Mouse (Mus musculus) forebrain, embryonic 12.5 days (tissue): ENCODE measurements around the gene BC017158. TPM values are rescaled to one million over a fixed set of nuclear protein-coding genes. Genes with fewer than 3 reads are reported as not detected.

Experiments
- ATAC-seq: fragments of 200-750 bp; cut with Nextera tagmentation; 2 replicates; pipeline ENCODE4 v1.8.0; 2017; ENCODE audit warnings: moderate TSS enrichment; ENCODE audit not compliant: low FRiP score
- H3K27ac ChIP-seq: fragments of 300-500 bp; sonication (generic); 2 replicates; pipeline ENCODE4 v1.5.1; 2016; ENCODE audit warnings: mild to moderate bottlenecking
- H3K27me3 ChIP-seq: fragments of 300-500 bp; sonication (generic); 2 replicates; pipeline ENCODE4 v1.6.1; 2016; ENCODE audit warnings: mild to moderate bottlenecking
- H3K36me3 ChIP-seq: fragments of 300-500 bp; sonication (generic); replicated peaks from 2 replicates; pipeline ENCODE4 v1.6.1; 2016; ENCODE audit warnings: mild to moderate bottlenecking
- H3K4me1 ChIP-seq: fragments of 300-500 bp; sonication (generic); 2 replicates; pipeline ENCODE4 v1.6.1; 2016
- H3K4me2 ChIP-seq: fragments of 300-500 bp; sonication (generic); 2 replicates; pipeline ENCODE4 v1.6.1; 2016; ENCODE audit warnings: mild to moderate bottlenecking, moderate library complexity
- H3K4me3 ChIP-seq: fragments of 300-500 bp; sonication (generic); replicated peaks from 2 replicates; pipeline ENCODE4 v1.5.1; 2016; ENCODE audit warnings: mild to moderate bottlenecking
- H3K9ac ChIP-seq: fragments of 300-500 bp; sonication (generic); 2 replicates; pipeline ENCODE4 v1.6.1; 2016; ENCODE audit warnings: mild to moderate bottlenecking
- H3K9me3 ChIP-seq: fragments of 300-500 bp; sonication (generic); 2 replicates; pipeline ENCODE4 v1.6.1; 2016
- WGBS: fragments of 180-500 bp; shearing (Covaris S2); methylation state at CpG from one replicate; pipeline ENCODE4 v1.1.7; 2016; 5-methylcytosine and 5-hydroxymethylcytosine counted together
- microRNA-seq: library from miRNA; unstranded; fragments of <30 nt; microRNA quantifications from one replicate; pipeline ENCODE4, GENCODE M21; 2017
- polyA plus RNA-seq: library from polyadenylated mRNA; unstranded; fragments of >200 nt; fragmentation: Nextera tagmentation; extraction: Ambion mirVana; gene quantifications from 2 replicates; pipeline ENCODE4 v1.2.1, GENCODE M21; 2016

The BC017158 gene
- polyA plus RNA-seq, 1 experiment from 2014 or later = 17.3 TPM

DNA sequence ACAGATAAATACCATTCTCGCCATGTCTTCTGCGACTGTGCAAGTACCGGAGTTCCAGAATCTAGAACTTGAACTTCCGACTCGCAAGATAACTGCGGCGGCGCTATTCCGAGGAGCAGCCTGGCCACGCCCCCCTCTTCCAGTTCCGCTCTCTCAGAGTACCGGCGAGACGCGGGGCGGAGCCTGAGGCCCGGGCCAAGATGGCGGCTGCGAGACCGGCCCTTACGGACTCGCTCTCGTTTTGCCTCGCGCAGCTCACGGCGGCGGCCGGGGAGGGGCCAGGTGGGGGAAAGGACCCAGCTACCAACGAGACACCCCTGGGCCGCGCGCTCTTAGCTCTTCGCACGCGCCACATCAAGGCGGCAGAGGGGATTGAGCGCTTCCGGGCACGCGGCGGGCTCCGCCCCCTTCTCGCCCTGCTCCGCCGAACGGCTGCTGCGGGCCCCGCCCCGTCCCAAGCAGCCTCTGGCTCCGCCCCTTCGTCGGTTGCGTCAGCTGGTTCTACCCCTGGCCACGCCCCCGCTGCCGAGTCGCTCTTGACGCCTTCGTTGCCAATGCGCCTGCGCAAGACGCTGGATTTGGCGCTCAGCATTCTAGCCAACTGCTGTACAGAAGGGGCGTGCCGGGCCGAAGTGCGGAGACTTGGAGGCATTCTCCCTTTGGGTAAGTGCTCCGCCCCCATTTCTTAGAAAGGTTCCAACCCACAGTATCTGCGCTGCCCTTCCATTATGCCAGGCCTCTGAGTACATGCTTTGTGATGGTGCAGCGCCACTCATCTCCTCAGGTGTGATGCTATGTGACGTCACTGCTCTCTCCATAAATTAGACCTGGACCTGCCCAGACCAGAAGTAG lies 59.8 kb downstream of the BC017158 start, which contains the start of gene 9130023H24Rik:
Gene 9130023H24Rik, minus strand, starts transcription at position 105 of the 852 bp plus-strand sequence.
- Histone ChIP-seq H3K27me3 (no peaks in the 10 kb centered on the region), H3K4me1 (peaks cover 18% of the 10 kb centered on the region), H3K9ac (peak within 1 kb of the TSS; percentile 69), H3K9me3 (no peaks in the 10 kb centered on the region), H3K27ac (peak within 1 kb of the TSS; percentile 95), H3K36me3 (peaks cover 39% of the 10 kb centered on the region), H3K4me2 (peak within 1 kb of the TSS; percentile 80), H3K4me3 (peak within 1 kb of the TSS; percentile 60)
- under 1% methylated on average over 62 of the region's 72 CpGs for WGBS
- ATAC-seq = peak; percentile 91

DNA sequence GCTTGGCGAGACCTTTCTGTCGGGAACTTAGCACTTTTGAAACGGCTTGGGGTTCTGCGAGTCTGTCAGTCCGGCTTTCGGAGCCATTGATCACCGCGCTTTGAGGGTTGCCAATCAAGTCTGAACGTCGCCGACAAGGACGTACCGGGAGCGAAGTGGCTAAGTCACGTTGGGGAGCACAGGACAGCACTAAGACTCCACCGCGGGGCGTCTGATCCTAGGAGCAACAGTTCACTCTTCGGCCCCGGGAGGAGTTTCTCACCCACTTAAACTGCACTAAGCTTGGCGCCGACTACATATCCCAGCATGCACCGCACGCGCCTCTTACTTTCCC lies 60.4 kb downstream of the BC017158 start:
- no peak; the same call in 1 of the 2 replicates for ATAC-seq
- Histone ChIP-seq H3K4me1 (peaks cover 18% of the 10 kb centered on the region), H3K9me3 (no peaks in the 10 kb centered on the region), H3K9ac (peak overlapping the region; percentile 69), H3K27me3 (no peaks in the 10 kb centered on the region), H3K4me3 (peak overlapping the region; percentile 60), H3K36me3 (peaks cover 33% of the 10 kb centered on the region), H3K27ac (peak overlapping the region; percentile 95), H3K4me2 (peak overlapping the region; percentile 80)
- under 1% methylated on average over 25 of the region's 25 CpGs for WGBS

DNA sequence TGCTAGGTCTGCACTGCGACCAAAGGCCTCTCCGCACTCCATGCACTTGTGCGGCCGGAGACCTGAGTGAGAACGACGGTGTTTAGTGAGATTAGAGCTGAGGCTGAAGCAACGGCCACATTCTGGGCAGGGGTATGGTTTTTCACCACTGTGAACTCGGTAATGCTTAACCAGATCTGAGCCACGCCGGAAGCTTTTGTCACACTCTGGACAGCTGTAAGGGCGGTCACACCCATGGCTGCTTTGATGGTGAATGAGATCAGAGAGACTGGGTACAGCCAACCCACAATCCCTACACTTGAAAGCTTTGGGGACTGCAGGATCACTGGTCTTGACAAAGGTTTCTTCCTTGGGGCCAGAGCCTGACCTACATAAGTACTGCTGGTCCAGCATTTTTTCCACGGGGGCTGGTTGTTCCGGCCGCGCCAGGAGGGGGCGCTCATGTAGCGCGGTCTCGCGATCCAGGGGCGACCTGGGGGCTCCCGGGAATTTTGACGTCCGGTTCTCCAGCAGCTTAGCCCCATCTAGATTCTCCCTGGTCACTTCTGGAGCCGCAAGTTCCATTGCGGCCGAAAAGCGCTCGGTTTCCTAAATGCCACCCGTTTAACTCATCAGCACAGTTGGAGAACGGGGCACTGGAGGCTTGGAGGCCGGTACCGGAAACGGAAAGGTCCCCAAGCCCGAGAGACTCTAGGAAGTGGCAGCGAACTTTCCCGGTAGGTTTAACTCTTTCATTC lies 60.9 kb downstream of the BC017158 start, which contains the start of gene Armc5:
Gene Armc5, plus strand, starts transcription at position 487 of the 737 bp plus-strand sequence.
- ATAC-seq = peak; percentile 34; the same call in 1 of the 2 replicates

DNA sequence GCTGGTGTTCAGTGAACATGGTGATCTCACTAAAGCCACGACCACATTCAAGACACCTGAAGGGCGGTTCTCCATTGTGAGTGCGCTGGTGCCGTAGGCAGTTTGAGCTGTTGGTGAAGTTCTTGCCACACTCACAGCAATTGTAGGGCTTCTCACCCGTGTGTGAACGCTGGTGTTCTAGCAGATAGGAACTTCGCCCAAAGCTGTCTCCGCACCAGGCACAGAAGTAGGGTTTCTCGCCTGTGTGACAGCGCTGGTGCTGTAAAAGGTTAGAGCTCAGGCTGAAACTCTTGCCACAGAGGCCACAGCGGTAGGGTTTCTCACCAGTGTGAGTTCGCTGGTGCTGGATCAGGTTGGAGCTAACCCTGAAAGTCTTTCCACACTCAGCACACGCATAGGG lies 61.5 kb downstream of the BC017158 start:
- 94% methylated on average over 13 of the region's 13 CpGs for WGBS
- Histone ChIP-seq H3K4me3 (peak overlapping the region; percentile 60), H3K4me2 (peak overlapping the region; percentile 80; the same call in 1 of the 2 replicates), H3K9ac (no peak overlapping the region), H3K36me3 (peaks cover 22% of the 10 kb centered on the region), H3K27me3 (no peaks in the 10 kb centered on the region), H3K4me1 (peaks cover 18% of the 10 kb centered on the region), H3K27ac (no peak overlapping the region), H3K9me3 (no peaks in the 10 kb centered on the region)
- ATAC-seq = no peak

More for the DNA sequence above, 60.9 kb downstream of the BC017158 start, which contains the start of gene Armc5:
- Histone ChIP-seq H3K36me3 (peaks cover 27% of the 10 kb centered on the region), H3K4me3 (peak within 1 kb of the TSS; percentile 60), H3K9ac (peak within 1 kb of the TSS; percentile 69), H3K27ac (peak within 1 kb of the TSS; percentile 95), H3K9me3 (no peaks in the 10 kb centered on the region), H3K4me1 (peaks cover 18% of the 10 kb centered on the region), H3K27me3 (no peaks in the 10 kb centered on the region), H3K4me2 (peak within 1 kb of the TSS; percentile 80)
- 26% methylated on average over 37 of the region's 37 CpGs for WGBS

DNA sequence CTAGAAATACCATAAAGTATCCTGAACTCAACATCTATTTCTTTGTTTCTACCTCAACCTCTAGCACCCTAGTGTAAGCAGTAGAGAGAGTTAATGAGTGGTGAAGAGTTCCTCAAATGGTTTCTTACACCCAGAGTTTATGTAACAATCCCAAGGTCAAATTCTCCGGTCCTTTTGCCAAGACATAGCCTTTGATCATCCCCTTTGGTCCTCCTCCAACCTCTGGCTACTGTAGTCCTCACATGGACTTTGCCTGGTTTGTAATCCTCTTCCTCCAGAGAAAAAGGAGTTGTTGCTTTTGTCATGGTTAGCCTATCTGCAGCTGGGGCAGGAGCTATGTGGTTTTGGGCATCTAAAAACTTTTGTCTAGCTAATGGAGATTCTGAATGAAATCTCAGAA lies 62.5 kb downstream of the BC017158 start:
- Histone ChIP-seq H3K27me3 (no peaks in the 10 kb centered on the region), H3K27ac (no peak overlapping the region), H3K4me1 (peaks cover 18% of the 10 kb centered on the region), H3K4me2 (no peak overlapping the region), H3K36me3 (peaks cover 14% of the 10 kb centered on the region), H3K9me3 (no peaks in the 10 kb centered on the region), H3K4me3 (no peak overlapping the region), H3K9ac (no peak overlapping the region)
- no peak for ATAC-seq
- 92% methylated on average over 1 of the region's 1 CpGs for WGBS

DNA sequence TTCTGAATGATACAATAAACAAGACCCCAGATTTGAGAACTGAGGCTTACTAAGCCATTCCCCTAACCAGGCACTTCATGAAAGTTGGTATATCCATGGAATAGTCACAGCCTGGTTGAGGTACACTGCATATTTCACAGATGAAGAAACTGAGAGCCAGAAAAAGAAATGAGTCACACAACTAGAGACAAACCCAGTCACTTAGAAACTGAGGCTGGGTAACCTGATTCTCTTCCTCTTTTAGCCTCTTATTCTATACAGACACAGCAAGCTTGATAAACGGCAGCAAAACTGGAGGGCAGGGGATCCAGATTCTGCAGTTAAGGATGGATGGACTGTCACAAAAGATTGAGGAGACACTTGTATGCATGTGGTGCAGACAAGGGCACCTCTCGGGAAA lies 63.2 kb downstream of the BC017158 start:
- no peaks in the 10 kb centered on the region for H3K27me3 ChIP-seq
- H3K9ac ChIP-seq = no peak overlapping the region
- no peak overlapping the region for H3K4me3 ChIP-seq
- H3K4me1 ChIP-seq = peaks cover 18% of the 10 kb centered on the region
- 87% methylated on average over 2 of the region's 2 CpGs for WGBS
- no peak overlapping the region for H3K4me2 ChIP-seq
- 0 out of 2 replicates have a peak, but pooled peaks cover 7% of the 10 kb centered on the region for H3K36me3 ChIP-seq
- H3K9me3 ChIP-seq = no peaks in the 10 kb centered on the region
- H3K27ac ChIP-seq = no peak overlapping the region
- ATAC-seq = no peak

DNA sequence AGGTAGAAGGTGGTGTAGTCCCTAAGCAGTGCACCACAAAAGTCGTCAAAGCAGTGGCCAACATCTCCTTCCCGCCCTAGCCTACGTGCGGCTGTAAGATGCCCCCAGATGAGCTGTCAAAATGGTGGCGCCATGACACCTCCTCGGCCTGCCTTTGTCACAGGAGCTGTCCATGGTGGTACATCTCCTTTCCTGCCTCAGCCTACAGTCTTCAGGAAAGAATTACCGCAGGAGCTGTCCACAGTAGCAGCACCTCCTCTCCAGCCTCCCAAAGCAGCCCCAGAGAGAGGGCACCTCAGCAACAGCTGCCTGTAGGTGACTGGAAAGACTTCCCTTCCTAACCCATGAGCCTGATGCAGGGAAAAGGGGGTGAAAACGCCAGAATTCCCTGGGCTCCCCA lies 66.2 kb downstream of the BC017158 start:
- Histone ChIP-seq H3K9ac (no peak overlapping the region), H3K4me2 (no peak overlapping the region), H3K4me3 (no peak overlapping the region), H3K36me3 (0 out of 2 replicates have a peak, but pooled peaks cover 6% of the 10 kb centered on the region), H3K27ac (no peak overlapping the region), H3K9me3 (no peaks in the 10 kb centered on the region), H3K4me1 (peaks cover 4% of the 10 kb centered on the region), H3K27me3 (no peaks in the 10 kb centered on the region)
- WGBS = 45% methylated on average over 8 of the region's 8 CpGs
- no peak for ATAC-seq

Small RNA genes within 50 kb of the gene (microRNA-seq; reads per million reads assigned to microRNA genes)
- not detected for gene Mir3103

Other genes starting within 250 kb of the BC017158 start
- 0.54 TPM in 2 replicates for gene Itgam, start 235.5 kb downstream of the BC017158 start, polyA plus RNA-seq
- gene Gm49368, start 235.5 kb downstream of the BC017158 start, polyA plus RNA-seq = not detected in 2 replicates
- 0.23 TPM in 1 of 2 replicates, not detected in the other for gene Itgax, start 168.6 kb downstream of the BC017158 start, polyA plus RNA-seq
- not detected in 2 replicates for gene Itgad, start 143.8 kb downstream of the BC017158 start, polyA plus RNA-seq
- 0.29 TPM in 1 of 2 replicates, not detected in the other for gene Cox6a2, start 91.8 kb downstream of the BC017158 start, polyA plus RNA-seq
- 14.0 and 15.4 TPM in 2 replicates for gene Armc5, start 60.8 kb downstream of the BC017158 start, polyA plus RNA-seq
- gene 9130023H24Rik, start 60.1 kb downstream of the BC017158 start, polyA plus RNA-seq = 11.7 and 12.0 TPM in 2 replicates
- 24.0 and 27.7 TPM in 2 replicates for gene Tgfb1i1, start 51.4 kb downstream of the BC017158 start, polyA plus RNA-seq
- gene Slc5a2, start 32.5 kb downstream of the BC017158 start, polyA plus RNA-seq = not detected in 2 replicates
- gene Rgs10, start 120.6 kb upstream of the BC017158 start, polyA plus RNA-seq = 7.4 and 8.0 TPM in 2 replicates
- 39.5 and 39.9 TPM in 2 replicates for gene Tial1, start 163.5 kb upstream of the BC017158 start, polyA plus RNA-seq
- gene Bag3, start 225.4 kb upstream of the BC017158 start, polyA plus RNA-seq = 3.0 and 3.6 TPM in 2 replicates